Mouse (Mus musculus) small intestine, adult 2 months (tissue): Measurements from ENCODE around the gene Tnfaip8l2. TPM values are rescaled to one million over a fixed set of nuclear protein-coding genes. Genes with fewer than 3 reads are reported as not detected.
"Not testable (repeated sequence)": the region's sequence is repeated elsewhere in the genome, so short reads cannot be mapped to it uniquely, and the experiment has no call there.

Experiments used
- H3K27ac ChIP-seq: fragments of 200-500 bp; 2 replicates; pipeline ENCODE4 v1.5.1; 2012; ENCODE audit warnings: low read depth, low read length, control low read depth, inconsistent platforms; ENCODE audit not compliant: insufficient read depth
- H3K27me3 ChIP-seq: fragments of 200-500 bp; 2 replicates; pipeline ENCODE4 v1.6.1; 2012; ENCODE audit warnings: mild to moderate bottlenecking, moderate library complexity, low read length, inconsistent platforms; ENCODE audit not compliant: control insufficient read depth, insufficient read depth
- H3K36me3 ChIP-seq: fragments of 200-500 bp; 2 replicates; pipeline ENCODE4 v1.6.1; 2012; ENCODE audit warnings: mild to moderate bottlenecking, low read length, control low read depth, inconsistent platforms; ENCODE audit not compliant: control insufficient read depth, insufficient read depth
- H3K4me1 ChIP-seq: fragments of 200-500 bp; 2 replicates; pipeline ENCODE4 v1.6.1; 2012; ENCODE audit warnings: low read length, inconsistent platforms, mixed read lengths; ENCODE audit not compliant: control insufficient read depth, insufficient read depth, insufficient read length
- H3K4me3 ChIP-seq: fragments of 200-500 bp; 2 replicates; pipeline ENCODE4 v1.5.1; 2012; ENCODE audit warnings: low read depth, mild to moderate bottlenecking, control low read depth, inconsistent platforms, low read length, moderate library complexity
- CTCF ChIP-seq: fragments of 200-500 bp; IDR thresholded peaks from 2 replicates; pipeline ENCODE4 v1.5.1; 2012; ENCODE audit warnings: low read depth, mild to moderate bottlenecking, control low read depth, inconsistent platforms, low read length, moderate library complexity, mixed read lengths; ENCODE audit not compliant: insufficient replicate concordance, insufficient read length; ENCODE audit errors: extremely low read depth
- POLR2A ChIP-seq: fragments of 200-500 bp; IDR thresholded peaks from 2 replicates; pipeline ENCODE4 v1.6.1; 2012; ENCODE audit warnings: low read depth, mild to moderate bottlenecking, control low read depth, inconsistent platforms, low read length, moderate library complexity
- WGBS: fragments of 180-500 bp; shearing (Covaris S2); methylation state at CpG from one replicate; pipeline ENCODE4 v1.1.7; 2018; 5-methylcytosine and 5-hydroxymethylcytosine counted together
- polyA plus RNA-seq: library from polyadenylated mRNA; depleted of rRNA; stranded (reverse); fragments of >200 nt; gene quantifications from 2 replicates; pipeline ENCODE4 v1.2.3, GENCODE M21; 2012

The Tnfaip8l2 gene
- polyA plus RNA-seq, 1 experiment: 52.3 TPM

- no peak for TF ChIP-seq CTCF
- no peak for TF ChIP-seq POLR2A
- Histone ChIP-seq H3K27me3 (no peaks in the 10 kb centered on the region), H3K4me1 (peaks cover 6% of the 10 kb centered on the region), H3K4me3 (0 out of 2 replicates have a peak overlapping the region, but pooled peaks have one; percentile 1), H3K27ac (no peak overlapping the region), H3K36me3 (peaks cover 17% of the 10 kb centered on the region)
- 84% methylated on average over 18 of the region's 18 CpGs for WGBS
Observed at GRCm38 (mm10) chr3:95140289-95140595, 1.9 kb downstream of the Tnfaip8l2 start.

- no peak for TF ChIP-seq POLR2A
- no peak for TF ChIP-seq CTCF
- 78% methylated on average over 25 of the region's 25 CpGs for WGBS
- no peak overlapping the region for H3K27ac ChIP-seq
- peaks cover 17% of the 10 kb centered on the region for H3K36me3 ChIP-seq
- H3K4me3 ChIP-seq: no peak overlapping the region; the same call in 1 of the 2 replicates
- H3K27me3 ChIP-seq: no peaks in the 10 kb centered on the region
- peaks cover 6% of the 10 kb centered on the region for H3K4me1 ChIP-seq
Observed at GRCm38 (mm10) chr3:95139586-95140288, 2.4 kb downstream of the Tnfaip8l2 start.

DNA sequence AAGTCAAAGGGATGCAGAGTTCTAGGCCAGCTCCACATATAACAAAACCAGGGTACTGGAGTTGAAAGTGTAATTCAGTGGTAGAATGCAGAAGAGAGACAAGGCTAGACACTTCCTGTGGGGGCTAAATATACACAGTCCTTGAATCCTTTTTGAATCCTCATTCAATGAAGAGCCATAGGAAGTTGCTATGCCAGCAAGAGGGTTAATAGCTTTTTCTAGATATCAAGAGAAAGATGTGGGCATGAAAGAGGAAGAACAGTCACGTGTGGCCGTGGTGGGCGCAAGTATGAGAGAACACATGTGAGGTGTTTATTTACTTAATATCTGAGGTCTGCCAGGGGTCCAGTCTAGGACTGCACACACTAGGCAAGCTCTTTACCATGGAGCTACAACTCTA, 5.8 kb downstream of the Tnfaip8l2 start:
- WGBS: 90% methylated on average over 3 of the region's 3 CpGs
- Histone ChIP-seq H3K4me1 (peaks cover 9% of the 10 kb centered on the region), H3K4me3 (no peak overlapping the region), H3K36me3 (peaks cover 20% of the 10 kb centered on the region), H3K27me3 (no peaks in the 10 kb centered on the region), H3K27ac (no peak overlapping the region)
- TF ChIP-seq CTCF (no peak), POLR2A (no peak)

- Histone ChIP-seq H3K4me3 (no peak overlapping the region), H3K4me1 (peaks cover 9% of the 10 kb centered on the region), H3K36me3 (peaks cover 23% of the 10 kb centered on the region), H3K27ac (peak overlapping the region; percentile 34; the same call in 1 of the 2 replicates), H3K27me3 (no peaks in the 10 kb centered on the region)
- TF ChIP-seq CTCF: no peak
- TF ChIP-seq POLR2A: no peak
- 65% methylated on average over 7 of the region's 7 CpGs for WGBS
Observed at GRCm38 (mm10) chr3:95135433-95136052, 6.6 kb downstream of the Tnfaip8l2 start.

GRCm38 (mm10) chr3:95135023-95135422, 7.1 kb downstream of the Tnfaip8l2 start:
- Histone ChIP-seq H3K36me3 (peaks cover 20% of the 10 kb centered on the region), H3K27me3 (no peaks in the 10 kb centered on the region), H3K4me3 (peak overlapping the region; percentile 56), H3K27ac (peak overlapping the region; percentile 71), H3K4me1 (peaks cover 7% of the 10 kb centered on the region; the same call in 1 of the 2 replicates)
- TF ChIP-seq POLR2A (peak; percentile 38; the same call in 1 of the 2 replicates), CTCF (no peak)
- WGBS: 4% methylated on average over 6 of the region's 6 CpGs

GRCm38 (mm10) chr3:95134133-95134532, 8.0 kb downstream of the Tnfaip8l2 start:
- not testable (repeated sequence) for H3K27me3 ChIP-seq, H3K27ac ChIP-seq, H3K4me1 ChIP-seq
- Histone ChIP-seq H3K4me3 (peak overlapping the region; percentile 55; the same call in 1 of the 2 replicates), H3K36me3 (peaks cover 19% of the 10 kb centered on the region)
- no CpG with 5 or more reads among the region's 12 CpGs for WGBS

DNA sequence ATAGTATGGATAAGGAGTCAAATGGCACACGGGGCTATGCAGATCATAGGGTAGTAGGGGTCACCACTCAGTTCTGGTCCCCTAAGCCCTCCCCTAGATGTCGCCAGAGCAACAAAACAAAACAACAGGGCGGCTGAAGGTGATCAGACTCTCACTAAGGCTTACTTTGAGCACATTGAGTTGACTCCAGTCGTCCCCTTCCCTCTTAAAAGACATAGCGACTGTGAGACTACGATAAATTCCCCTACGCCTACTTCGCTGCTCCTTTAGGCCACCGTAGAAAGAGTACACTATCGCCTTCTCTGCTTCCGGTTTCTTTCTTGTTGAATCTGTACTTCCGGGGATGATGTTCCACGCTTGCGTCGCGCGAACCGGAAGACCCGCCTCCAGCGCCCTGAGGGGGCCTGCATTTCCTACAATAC, 8.5 kb downstream of the Tnfaip8l2 start, which contains the start of the genes Scnm1 and Lysmd1:
Gene Scnm1 (minus strand): TSS at position 332 of the 422 bp plus-strand sequence.
Gene Lysmd1 (plus strand): TSS at position 409 of the 422 bp plus-strand sequence.
- Histone ChIP-seq H3K36me3 (peaks cover 23% of the 10 kb centered on the region), H3K27ac (peak within 1 kb of the TSS; percentile 71), H3K27me3 (no peaks in the 10 kb centered on the region), H3K4me1 (peaks cover 5% of the 10 kb centered on the region; the same call in 1 of the 2 replicates), H3K4me3 (peak within 1 kb of the TSS; percentile 56)
- TF ChIP-seq CTCF: peak; percentile 24; the same call in 1 of the 2 replicates
- no peak for TF ChIP-seq POLR2A
- WGBS: under 1% methylated on average over 20 of the region's 20 CpGs

GRCm38 (mm10) chr3:95133176-95133575, 9.0 kb downstream of the Tnfaip8l2 start:
- peaks cover 24% of the 10 kb centered on the region for H3K36me3 ChIP-seq
- peak overlapping the region; percentile 55 for H3K4me3 ChIP-seq
- WGBS: 49% methylated on average over 11 of the region's 11 CpGs
- H3K27me3 ChIP-seq: no peaks in the 10 kb centered on the region
- peaks cover 5% of the 10 kb centered on the region; the same call in 1 of the 2 replicates for H3K4me1 ChIP-seq
- H3K27ac ChIP-seq: peak overlapping the region; percentile 24; the same call in 1 of the 2 replicates
- TF ChIP-seq CTCF (no peak), POLR2A (no peak)
